Mouse (Mus musculus): ENCODE results near the gene Otc.
A peak's percentile ranks its signal among the peaks of the same experiment; 100 is the strongest.

Gene Otc

GRCm38 (mm10) chrX:10251852-10252504 is at the start of gene Otc:
TSS of gene Otc (plus strand) at chrX:10252305.
- DNase-seq (ENCODE audit: low read depth, low spot score): no peak

- DNase-seq (ENCODE audit: low read depth, low spot score): no peak
Measured at GRCm38 (mm10) chrX:10205937-10206336, 46.2 kb upstream of the Otc start.

- DNase-seq (ENCODE audit: low read depth, low spot score): peak; percentile 40
Measured at GRCm38 (mm10) chrX:10215972-10216371, 36.1 kb upstream of the Otc start.

- DNase-seq (ENCODE audit: low read depth, low spot score): peak; percentile 76
Measured at GRCm38 (mm10) chrX:10216410-10216949, 35.6 kb upstream of the Otc start, which contains the start of gene Rpgr. TSS of gene Rpgr (minus strand) at chrX:10216920.

- DNase-seq (ENCODE audit: low read depth, low spot score): no peak
Measured at GRCm38 (mm10) chrX:10219281-10219680, 32.8 kb upstream of the Otc start.

- DNase-seq (ENCODE audit: low read depth, low spot score): peak; percentile 28
Measured at GRCm38 (mm10) chrX:10233051-10233450, 19.1 kb upstream of the Otc start.

- no peak for DNase-seq (ENCODE audit: low read depth, low spot score)
Measured at GRCm38 (mm10) chrX:10234617-10235016, 17.5 kb upstream of the Otc start.

- no peak for DNase-seq (ENCODE audit: low read depth, low spot score)
Measured at GRCm38 (mm10) chrX:10239515-10239914, 12.6 kb upstream of the Otc start.

GRCm38 (mm10) chrX:10243916-10244315 is 8.2 kb upstream of the Otc start:
- DNase-seq (ENCODE audit: low read depth, low spot score): no peak

- no peak for DNase-seq (ENCODE audit: low read depth, low spot score)
Measured at GRCm38 (mm10) chrX:10251357-10251756, 748 bp upstream of the Otc start.

- DNase-seq (ENCODE audit: low read depth, low spot score): no peak
Measured at GRCm38 (mm10) chrX:10257774-10258173, 5.7 kb downstream of the Otc start.

- no peak for DNase-seq (ENCODE audit: low read depth, low spot score)
Measured at GRCm38 (mm10) chrX:10258260-10258659, 6.2 kb downstream of the Otc start.

GRCm38 (mm10) chrX:10268308-10268707 is 16.2 kb downstream of the Otc start:
- DNase-seq (ENCODE audit: low read depth, low spot score): no peak

- DNase-seq (ENCODE audit: low read depth, low spot score): no peak
Measured at GRCm38 (mm10) chrX:10268761-10269437, 16.8 kb downstream of the Otc start.

GRCm38 (mm10) chrX:10297341-10297740 is 45.2 kb downstream of the Otc start:
- DNase-seq (ENCODE audit: low read depth, low spot score): no peak

GRCm38 (mm10) chrX:10318176-10318575 is 66.1 kb downstream of the Otc start:
- DNase-seq (ENCODE audit: low read depth, low spot score): no peak

- DNase-seq (ENCODE audit: low read depth, low spot score): no peak
Measured at GRCm38 (mm10) chrX:10330246-10330645, 78.1 kb downstream of the Otc start.

GRCm38 (mm10) chrX:10331749-10332148 is 79.6 kb downstream of the Otc start:
- DNase-seq (ENCODE audit: low read depth, low spot score): no peak

GRCm38 (mm10) chrX:10336816-10337215 is 84.7 kb downstream of the Otc start:
- no peak for DNase-seq (ENCODE audit: low read depth, low spot score)

GRCm38 (mm10) chrX:10355867-10356266 is 103.8 kb downstream of the Otc start:
- DNase-seq (ENCODE audit: low read depth, low spot score): no peak

Data from retina, adult 2 months (tissue).